Mouse (Mus musculus) hindbrain, embryonic 12.5 days (tissue): Measurements from ENCODE around the gene Gbp6. TPM values are rescaled to one million over a fixed set of nuclear protein-coding genes. Genes with fewer than 3 reads are reported as not detected.
"Not testable (repeated sequence)": the region's sequence is repeated elsewhere in the genome, so short reads cannot be mapped to it uniquely, and the experiment has no call there.

Experiments used
- ATAC-seq: fragments of 200-750 bp; cut with Nextera tagmentation; 2 replicates; pipeline ENCODE4 v1.8.0; 2017; ENCODE audit warnings: moderate TSS enrichment; ENCODE audit not compliant: low FRiP score
- H3K27ac ChIP-seq: fragments of 300-500 bp; sonication (generic); 2 replicates; pipeline ENCODE4 v1.5.1; 2016; ENCODE audit warnings: mild to moderate bottlenecking
- H3K27me3 ChIP-seq: fragments of 300-500 bp; sonication (generic); 2 replicates; pipeline ENCODE4 v1.6.1; 2016; ENCODE audit warnings: mild to moderate bottlenecking
- H3K36me3 ChIP-seq: fragments of 300-500 bp; sonication (generic); 2 replicates; pipeline ENCODE4 v1.6.1; 2016; ENCODE audit warnings: mild to moderate bottlenecking
- H3K4me1 ChIP-seq: fragments of 300-500 bp; sonication (generic); 2 replicates; pipeline ENCODE4 v1.6.1; 2016
- H3K4me2 ChIP-seq: fragments of 300-500 bp; sonication (generic); replicated peaks from 2 replicates; pipeline ENCODE4 v1.6.1; 2016; ENCODE audit warnings: mild to moderate bottlenecking
- H3K4me3 ChIP-seq: fragments of 300-500 bp; sonication (generic); 2 replicates; pipeline ENCODE4 v1.5.1; 2016; ENCODE audit warnings: mild to moderate bottlenecking
- H3K9ac ChIP-seq: fragments of 300-500 bp; sonication (generic); 2 replicates; pipeline ENCODE4 v1.6.1; 2016; ENCODE audit warnings: mild to moderate bottlenecking, moderate library complexity
- H3K9me3 ChIP-seq: fragments of 300-500 bp; sonication (generic); replicated peaks from 2 replicates; pipeline ENCODE4 v1.6.1; 2016; ENCODE audit warnings: mild to moderate bottlenecking
- WGBS: fragments of 180-500 bp; shearing (Covaris S2); methylation state at CpG from one replicate; pipeline ENCODE4 v1.1.7; 2016; 5-methylcytosine and 5-hydroxymethylcytosine counted together
- polyA plus RNA-seq: library from polyadenylated mRNA; unstranded; fragments of >200 nt; fragmentation: Nextera tagmentation; extraction: Ambion mirVana; gene quantifications from 2 replicates; pipeline ENCODE4 v1.2.1, GENCODE M21; 2016

Gbp6 gene
- 1.7 and 2.7 TPM in 2 replicates for polyA plus RNA-seq

DNA sequence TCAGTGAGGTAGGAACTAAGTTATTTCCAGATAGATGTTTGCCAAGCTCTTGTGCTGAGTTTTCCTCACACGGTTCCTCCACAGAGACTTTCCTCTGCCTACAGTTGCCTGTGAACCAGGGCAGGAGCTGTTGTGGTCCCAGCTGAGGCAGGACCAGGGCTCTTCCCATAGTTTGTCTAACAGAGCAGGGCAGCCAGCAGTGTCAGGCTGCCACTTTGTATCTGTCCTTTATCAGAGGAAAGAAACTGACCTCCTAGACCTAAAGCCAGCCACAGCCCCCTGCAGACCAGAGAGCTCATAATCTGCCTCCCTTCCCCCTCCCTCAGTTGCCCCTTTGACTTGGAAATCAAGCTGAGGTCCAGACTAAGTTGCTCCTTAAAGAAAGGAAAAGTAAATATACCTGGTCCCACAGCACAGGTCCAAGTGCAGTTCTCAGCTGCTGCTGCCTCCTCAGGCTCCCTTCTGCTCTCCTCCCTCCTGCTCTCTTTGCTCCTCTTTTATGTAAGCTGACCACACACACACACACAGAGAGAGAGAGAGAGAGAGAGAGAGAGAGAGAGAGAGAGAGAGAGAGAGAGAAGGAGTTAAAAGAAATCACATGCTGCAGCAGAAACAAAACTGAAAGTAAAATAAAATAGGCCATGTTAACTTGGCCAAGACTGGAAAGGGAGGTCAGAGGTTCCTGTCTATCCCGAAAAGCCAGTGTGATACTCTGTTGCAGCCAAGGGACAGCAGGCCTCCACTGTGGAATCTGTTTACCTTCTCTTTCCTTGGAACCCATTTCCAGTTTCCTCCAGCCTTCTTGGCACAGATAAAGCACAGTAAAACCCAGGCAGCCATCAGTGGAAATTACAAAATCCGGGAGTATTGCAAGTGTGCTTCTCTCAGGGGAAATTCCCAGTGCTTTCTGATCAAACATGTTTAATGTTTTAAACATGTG, at the start of gene Gbp6, which contains the start of gene Gm43302:
Gene Gbp6 (minus strand): TSS at position 473 of the 940 bp plus-strand sequence.
Gene Gm43302 (minus strand): TSS at position 470 of the 940 bp plus-strand sequence.
- H3K4me3 ChIP-seq, H3K27ac ChIP-seq, H3K4me2 ChIP-seq, ATAC-seq, H3K36me3 ChIP-seq, H3K27me3 ChIP-seq, H3K9me3 ChIP-seq, H3K9ac ChIP-seq: not testable (repeated sequence)
- WGBS: 58% methylated on average over 3 of the region's 3 CpGs
- peaks cover 11% of the 10 kb centered on the region; the same call in 1 of the 2 replicates for H3K4me1 ChIP-seq

DNA sequence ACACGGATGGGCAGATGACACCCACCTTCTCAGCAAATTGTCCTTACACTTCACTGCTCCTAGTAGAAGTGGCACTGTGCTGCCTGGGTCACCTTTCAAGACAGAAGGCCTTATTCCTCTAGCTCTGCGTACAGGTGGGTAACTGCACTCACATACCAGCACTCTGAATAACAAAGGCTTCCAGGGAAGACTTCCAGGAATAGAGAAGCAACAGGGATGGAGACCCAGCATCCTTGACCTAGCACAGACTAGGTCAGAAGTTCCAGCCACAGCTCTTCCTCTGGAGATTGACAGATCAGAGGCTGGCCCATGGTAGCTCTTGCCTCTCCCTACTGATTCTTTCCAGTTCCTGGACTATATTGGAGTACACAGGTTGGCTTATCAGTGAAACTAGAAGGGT, 47.8 kb upstream of the Gbp6 start:
- Histone ChIP-seq H3K27me3 (no peaks in the 10 kb centered on the region), H3K9ac (no peak overlapping the region), H3K4me3 (no peak overlapping the region), H3K27ac (no peak overlapping the region), H3K9me3 (no peaks in the 10 kb centered on the region), H3K4me2 (no peak overlapping the region), H3K36me3 (no peaks in the 10 kb centered on the region), H3K4me1 (no peaks in the 10 kb centered on the region)
- no peak for ATAC-seq
- WGBS: 76% methylated on average over 2 of the region's 2 CpGs

DNA sequence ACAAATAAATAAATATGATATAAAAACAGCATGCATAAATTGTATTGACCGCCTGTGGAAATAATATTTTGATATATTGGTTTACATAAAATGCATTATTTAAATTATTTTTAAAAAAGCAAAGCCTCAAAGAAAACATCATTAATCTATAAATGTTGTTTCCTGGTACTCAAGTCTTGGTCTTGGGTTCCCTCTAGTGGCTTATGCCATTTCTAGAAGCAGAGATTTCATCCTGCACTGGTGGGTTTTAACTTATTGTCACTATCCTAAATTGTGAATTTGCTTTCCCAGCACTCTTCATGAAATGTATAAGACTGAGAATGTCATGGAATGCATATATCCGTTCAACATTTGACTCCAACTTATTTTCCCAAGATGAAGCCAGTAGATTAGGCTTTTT, 29.0 kb upstream of the Gbp6 start:
- H3K27me3 ChIP-seq: no peaks in the 10 kb centered on the region
- no peaks in the 10 kb centered on the region for H3K4me1 ChIP-seq
- no peaks in the 10 kb centered on the region for H3K36me3 ChIP-seq
- H3K4me2 ChIP-seq: no peak overlapping the region
- 70% methylated on average over 2 of the region's 2 CpGs for WGBS
- ATAC-seq: no peak
- H3K9me3 ChIP-seq: no peaks in the 10 kb centered on the region
- no peak overlapping the region for H3K4me3 ChIP-seq
- H3K27ac ChIP-seq: no peak overlapping the region
- H3K9ac ChIP-seq: no peak overlapping the region

DNA sequence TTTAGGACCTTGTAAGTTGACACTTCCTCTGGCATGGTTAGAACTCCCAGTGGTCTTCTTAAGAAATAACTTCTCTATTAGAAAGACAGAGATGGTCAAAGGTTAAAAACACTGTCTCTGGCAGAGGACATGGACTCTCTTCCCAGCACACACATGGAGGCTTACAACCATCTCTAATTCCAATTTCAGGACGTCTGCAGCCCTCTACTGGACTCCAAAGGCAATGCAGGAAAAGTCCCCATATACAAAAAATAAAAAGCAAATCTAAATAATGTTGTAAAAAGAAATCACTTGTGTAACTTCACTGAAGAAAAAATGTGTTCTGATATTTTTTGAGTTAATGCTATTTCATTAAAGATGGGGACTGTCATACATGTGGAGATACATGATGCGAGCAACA, 17.4 kb upstream of the Gbp6 start:
- no peak overlapping the region for H3K27ac ChIP-seq
- no peaks in the 10 kb centered on the region for H3K4me1 ChIP-seq
- H3K9me3 ChIP-seq: 0 out of 2 replicates have a peak, but pooled peaks cover 4% of the 10 kb centered on the region
- H3K36me3 ChIP-seq: no peaks in the 10 kb centered on the region
- no peak overlapping the region for H3K9ac ChIP-seq
- no peaks in the 10 kb centered on the region for H3K27me3 ChIP-seq
- no peak overlapping the region for H3K4me2 ChIP-seq
- 85% methylated on average over 2 of the region's 2 CpGs for WGBS
- no peak overlapping the region for H3K4me3 ChIP-seq
- no peak for ATAC-seq

DNA sequence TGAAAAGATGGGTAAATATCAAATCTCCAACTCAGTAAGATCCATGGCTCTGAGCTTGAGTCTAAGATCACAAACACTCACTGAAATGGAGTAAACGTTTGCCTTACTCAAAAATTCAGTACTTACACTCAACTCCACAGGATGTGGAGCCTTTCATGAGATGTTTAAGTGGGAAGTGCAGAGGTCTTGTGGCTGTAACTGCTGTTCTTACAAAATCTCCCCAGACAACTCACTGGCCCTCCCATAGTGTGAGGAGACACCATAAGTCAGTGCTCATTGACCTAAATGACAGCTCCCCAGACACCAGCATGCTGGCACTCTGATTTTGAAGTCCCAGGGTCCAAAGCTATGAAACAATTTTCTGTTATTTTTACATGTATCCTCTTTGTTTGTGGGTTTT, 15.7 kb upstream of the Gbp6 start:
- H3K9me3 ChIP-seq, H3K27ac ChIP-seq, H3K4me1 ChIP-seq, ATAC-seq, H3K27me3 ChIP-seq, H3K4me3 ChIP-seq, H3K4me2 ChIP-seq, H3K9ac ChIP-seq, H3K36me3 ChIP-seq: not testable (repeated sequence)
- WGBS: 68% methylated on average over 1 of the region's 1 CpGs

DNA sequence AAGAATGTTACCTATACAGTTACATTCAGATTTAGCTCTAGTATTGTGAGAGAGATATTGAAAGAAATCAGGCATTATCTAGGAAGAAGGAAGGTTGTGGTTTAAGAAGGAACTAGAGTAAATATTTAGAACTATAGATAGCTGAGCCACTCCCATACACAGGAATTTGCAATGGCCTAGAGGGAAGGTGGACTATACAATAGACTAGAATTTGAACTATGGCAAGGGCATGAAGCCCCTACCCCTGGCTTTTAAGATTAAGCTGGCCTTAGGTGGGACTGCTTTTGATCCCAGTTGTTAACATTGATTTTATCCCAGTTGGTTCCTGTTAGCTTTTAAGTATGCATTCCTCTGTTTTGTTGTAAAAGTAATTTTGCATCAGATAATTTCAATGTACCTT, 13.4 kb upstream of the Gbp6 start:
- not testable (repeated sequence) for H3K27ac ChIP-seq, H3K4me2 ChIP-seq, H3K4me1 ChIP-seq, H3K9ac ChIP-seq, H3K36me3 ChIP-seq, H3K27me3 ChIP-seq, ATAC-seq, H3K9me3 ChIP-seq, H3K4me3 ChIP-seq

DNA sequence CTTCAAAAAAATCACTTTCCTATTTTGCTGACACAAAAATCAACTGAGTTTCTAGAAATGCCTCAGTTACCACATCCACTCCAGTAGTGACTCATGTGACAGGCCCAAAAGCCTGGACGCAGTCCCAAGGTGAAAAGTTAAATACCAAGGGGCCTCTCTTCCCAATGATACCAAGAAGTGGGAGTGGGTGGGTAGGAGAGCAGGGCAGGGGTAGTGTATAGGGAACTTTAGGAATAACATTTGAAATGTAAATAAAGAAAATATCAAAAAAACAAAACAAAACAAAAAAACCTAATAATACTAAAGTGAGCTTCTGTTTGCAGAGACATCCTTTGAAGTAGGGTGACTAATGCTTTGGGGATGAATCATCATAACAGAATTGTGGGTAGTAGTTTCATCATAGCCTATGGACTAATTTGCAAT, 12.7 kb upstream of the Gbp6 start:
- no peak overlapping the region for H3K4me3 ChIP-seq
- 89% methylated on average over 1 of the region's 1 CpGs for WGBS
- H3K4me2 ChIP-seq: no peak overlapping the region
- H3K4me1 ChIP-seq: peaks cover 3% of the 10 kb centered on the region; the same call in 1 of the 2 replicates
- no peaks in the 10 kb centered on the region for H3K27me3 ChIP-seq
- no peak overlapping the region for H3K27ac ChIP-seq
- H3K36me3 ChIP-seq: no peaks in the 10 kb centered on the region
- H3K9me3 ChIP-seq: 0 out of 2 replicates have a peak, but pooled peaks cover 4% of the 10 kb centered on the region
- H3K9ac ChIP-seq: no peak overlapping the region
- no peak for ATAC-seq

DNA sequence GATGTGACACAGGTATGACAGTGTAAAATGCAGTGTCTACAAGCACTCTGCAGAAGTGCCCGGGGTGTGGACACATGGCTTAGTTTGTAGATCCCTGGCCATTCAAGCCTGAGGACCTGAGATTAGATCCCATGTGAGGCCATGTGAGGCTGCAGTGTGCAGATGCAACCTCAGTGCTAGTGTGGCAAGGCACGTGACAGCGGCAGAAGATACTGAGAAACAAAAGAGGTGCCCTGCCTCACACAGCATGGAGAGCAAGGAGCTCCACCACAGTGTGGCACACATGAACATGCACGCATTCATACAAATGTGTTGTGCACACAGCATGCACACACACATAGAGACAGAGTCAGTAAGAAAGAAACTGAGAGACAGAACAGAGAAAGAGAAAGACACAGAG, 12.2 kb upstream of the Gbp6 start:
- H3K4me3 ChIP-seq, H3K36me3 ChIP-seq, ATAC-seq, H3K27me3 ChIP-seq, H3K9ac ChIP-seq, H3K27ac ChIP-seq, H3K4me2 ChIP-seq, H3K9me3 ChIP-seq, H3K4me1 ChIP-seq: not testable (repeated sequence)
- WGBS: 94% methylated on average over 4 of the region's 4 CpGs

DNA sequence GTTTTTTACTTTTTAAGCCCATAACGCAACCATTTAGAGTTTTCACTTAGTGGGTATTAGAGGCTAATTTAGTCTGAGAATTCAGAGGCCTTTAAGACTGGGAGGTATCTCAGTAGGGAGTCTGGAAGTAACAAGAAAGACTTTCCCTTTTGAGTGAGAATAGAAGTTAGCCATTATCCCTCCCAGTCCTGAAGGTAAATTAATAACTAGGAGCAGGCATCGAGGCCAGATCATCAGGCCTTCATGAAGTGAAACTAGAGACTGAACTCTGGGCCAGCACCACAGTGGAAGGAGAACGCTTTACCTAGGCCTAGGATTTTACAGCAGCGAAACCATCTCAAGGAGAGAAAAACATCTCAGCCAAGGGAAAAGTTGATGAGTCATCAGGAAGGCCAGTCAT, 8.5 kb upstream of the Gbp6 start:
- H3K9ac ChIP-seq: no peak overlapping the region
- H3K4me1 ChIP-seq: peaks cover 3% of the 10 kb centered on the region; the same call in 1 of the 2 replicates
- H3K9me3 ChIP-seq: no peaks in the 10 kb centered on the region
- no peak overlapping the region for H3K4me3 ChIP-seq
- H3K27me3 ChIP-seq: no peaks in the 10 kb centered on the region
- H3K4me2 ChIP-seq: no peak overlapping the region
- H3K36me3 ChIP-seq: no peaks in the 10 kb centered on the region
- ATAC-seq: no peak
- no peak overlapping the region for H3K27ac ChIP-seq
- WGBS: 80% methylated on average over 4 of the region's 4 CpGs

DNA sequence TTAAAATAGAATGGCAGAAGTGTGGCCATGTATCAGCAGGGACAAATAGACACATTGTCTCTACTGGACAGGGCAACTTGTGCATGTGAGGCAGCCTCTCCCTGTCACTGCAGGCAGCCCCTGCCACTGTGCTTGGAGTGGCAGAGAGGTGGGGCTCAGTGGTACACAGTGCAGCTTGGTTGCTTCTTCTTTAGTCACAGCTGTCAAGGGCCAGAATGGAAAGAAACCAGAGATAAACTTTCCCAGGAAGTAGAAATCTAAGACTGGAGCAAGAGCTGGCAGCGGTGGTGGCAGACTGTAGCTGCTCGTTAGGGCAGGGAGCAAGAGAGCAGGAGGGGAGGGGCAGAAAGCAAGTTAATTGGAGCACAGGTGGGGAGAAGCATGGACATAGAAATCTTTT, 8.0 kb upstream of the Gbp6 start:
- no peak for ATAC-seq
- H3K27me3 ChIP-seq: no peaks in the 10 kb centered on the region
- H3K4me3 ChIP-seq: no peak overlapping the region
- no peaks in the 10 kb centered on the region for H3K36me3 ChIP-seq
- no peak overlapping the region for H3K27ac ChIP-seq
- no peak overlapping the region for H3K9ac ChIP-seq
- H3K4me2 ChIP-seq: no peak overlapping the region
- H3K4me1 ChIP-seq: peaks cover 3% of the 10 kb centered on the region; the same call in 1 of the 2 replicates
- no peaks in the 10 kb centered on the region for H3K9me3 ChIP-seq
- WGBS: 38% methylated on average over 2 of the region's 2 CpGs

DNA sequence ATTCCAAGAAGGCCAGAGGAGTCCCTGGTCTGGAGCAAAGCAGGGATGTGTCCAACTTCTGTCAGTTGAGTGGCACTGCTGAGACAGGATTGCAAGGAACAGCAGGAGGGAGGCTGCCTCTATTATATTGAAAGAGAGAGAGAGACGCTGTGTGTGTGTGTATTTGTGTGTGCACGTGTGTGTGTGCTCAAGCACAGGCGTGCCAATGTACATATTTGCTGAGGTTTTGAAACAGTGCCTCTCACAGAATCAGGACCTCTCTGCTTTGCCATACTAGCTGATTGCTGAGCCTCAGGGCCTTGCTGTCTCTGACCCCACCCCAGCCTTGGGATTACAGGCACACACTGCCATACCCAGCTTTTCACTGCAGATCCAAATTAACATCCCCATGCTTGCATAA, 2.2 kb upstream of the Gbp6 start:
- WGBS: 65% methylated on average over 3 of the region's 3 CpGs

DNA sequence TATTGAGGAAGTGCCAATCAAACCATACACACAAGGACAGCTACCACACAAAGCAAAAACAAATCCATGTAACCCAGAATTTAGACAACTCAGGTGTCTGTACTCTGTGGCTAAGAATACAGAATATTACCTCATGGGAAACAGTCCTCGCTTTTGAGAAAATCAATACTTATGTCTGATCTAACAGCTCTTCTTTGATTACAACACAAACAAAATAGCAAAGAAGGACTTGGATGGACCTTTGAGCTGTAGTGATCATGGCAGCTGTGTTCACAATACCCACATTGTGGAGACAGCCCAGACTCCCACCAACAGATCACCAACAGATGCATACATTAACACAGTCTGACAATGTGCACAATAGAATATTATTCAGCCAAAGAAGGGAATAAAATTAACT, 1.0 kb downstream of the Gbp6 start:
- no peak overlapping the region for H3K9ac ChIP-seq
- ATAC-seq: no peak
- WGBS: 79% methylated on average over 1 of the region's 1 CpGs
- H3K9me3 ChIP-seq: no peaks in the 10 kb centered on the region
- H3K27ac ChIP-seq: no peak overlapping the region
- H3K27me3 ChIP-seq: no peaks in the 10 kb centered on the region
- H3K4me3 ChIP-seq: no peak overlapping the region
- no peaks in the 10 kb centered on the region for H3K36me3 ChIP-seq
- no peak overlapping the region for H3K4me2 ChIP-seq
- H3K4me1 ChIP-seq: peaks cover 11% of the 10 kb centered on the region; the same call in 1 of the 2 replicates

More for the DNA sequence above, 2.2 kb upstream of the Gbp6 start:
- no peak for ATAC-seq
- H3K9me3 ChIP-seq: no peaks in the 10 kb centered on the region
- peaks cover 11% of the 10 kb centered on the region; the same call in 1 of the 2 replicates for H3K4me1 ChIP-seq
- H3K4me2 ChIP-seq: no peak overlapping the region
- no peak overlapping the region for H3K9ac ChIP-seq
- H3K36me3 ChIP-seq: no peaks in the 10 kb centered on the region
- no peaks in the 10 kb centered on the region for H3K27me3 ChIP-seq
- H3K27ac ChIP-seq: no peak overlapping the region
- no peak overlapping the region for H3K4me3 ChIP-seq

DNA sequence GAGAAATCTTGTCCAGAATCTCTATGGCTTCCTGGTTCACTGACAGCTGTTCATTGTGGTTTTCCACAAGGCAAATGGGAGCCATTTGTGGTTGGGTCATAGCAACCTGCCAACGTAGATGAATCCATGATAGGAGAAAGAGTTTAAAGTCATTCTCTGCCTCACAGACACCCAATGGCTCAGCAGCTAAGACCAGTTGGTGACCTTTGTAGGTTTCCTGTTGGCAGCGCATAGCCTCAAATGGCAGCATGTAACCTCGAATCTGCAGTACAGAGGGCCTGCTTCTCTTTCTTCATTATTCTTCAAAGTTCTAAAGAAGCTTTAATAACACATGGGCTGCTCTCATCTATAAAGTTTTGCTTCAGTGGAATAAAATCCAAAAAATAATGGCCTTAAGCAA, 2.6 kb downstream of the Gbp6 start:
- ATAC-seq, H3K36me3 ChIP-seq, H3K27ac ChIP-seq, H3K27me3 ChIP-seq, H3K4me3 ChIP-seq, H3K9ac ChIP-seq, H3K4me2 ChIP-seq, H3K9me3 ChIP-seq: not testable (repeated sequence)
- peaks cover 11% of the 10 kb centered on the region; the same call in 1 of the 2 replicates for H3K4me1 ChIP-seq
- 88% methylated on average over 3 of the region's 3 CpGs for WGBS
